Comparison of ENCODE assay signal across 22 mouse cellular contexts in genomic region chr9:76868633-76869032, GRCm38 (mm10).
A peak's percentile ranks its signal among the peaks of the same experiment; 100 is the strongest.
DNase-seq lines count a peak whose midpoint lies in the region; ATAC-seq lines count a peak whose summit lies in the region.
"Had no signal": no experiment of that assay in that cellular context is flagged by ENCODE, and none has a peak within 500 bp of the region (broad histone marks: within the 10 kb centered on the region; RNA-seq: fewer than 3 reads in every experiment).

No protein-coding gene starts in this region.

- H3K36me3 ChIP-seq in hindbrain, embryonic 14.5 days (replicated peaks; ENCODE audit: control insufficient read depth, insufficient read depth): no peaks in the 10 kb centered on the region
- H3K36me3 ChIP-seq: G1E had no signal

- no peak overlapping the region for H3K4me2 ChIP-seq in hindbrain, embryonic 14.5 days (replicated peaks)

- no peak overlapping the region for H3K27ac ChIP-seq in hindbrain, embryonic 14.5 days

- no peaks in the 10 kb centered on the region for H3K4me1 ChIP-seq in hindbrain, embryonic 14.5 days (replicated peaks; ENCODE audit: control insufficient read depth, insufficient read depth, low read length)

- 83% methylated on average over 1 of the region's 1 CpGs for WGBS in hindbrain, embryonic 14.5 days

- H3K4me3 ChIP-seq in hindbrain, embryonic 14.5 days (replicated peaks; ENCODE audit: low read length): no peak overlapping the region

- ATAC-seq in granulocyte monocyte progenitor cell, adult 5-6 weeks (replicated peaks; ENCODE audit: poor library complexity, severe bottlenecking): peak; percentile 56
- ATAC-seq in megakaryocyte, adult 5-6 weeks (ENCODE audit: poor library complexity, severe bottlenecking): peak; percentile 81
- ATAC-seq in megakaryocyte progenitor cell, adult 5-6 weeks (replicated peaks; ENCODE audit: poor library complexity): peak; percentile 57
- 0 out of 2 replicates have a peak, but pooled peaks have one; percentile 30 for ATAC-seq in neutrophil, adult 5-6 weeks (ENCODE audit: extremely low read depth, insufficient number of reproducible peaks, low FRiP score, poor library complexity, severe bottlenecking)
- no peak for ATAC-seq in hindbrain, embryonic 14.5 days (ENCODE audit: low FRiP score)
- ATAC-seq: activated CD4-positive, CD25-positive, alpha-beta regulatory T cell, adult 4 months; CD4-positive, CD25-positive, alpha-beta regulatory T cell, adult 4 months; Patski had no signal

- DNase-seq in embryo, embryonic 10 days (ENCODE audit: low spot score): no peak
- no peak for DNase-seq in gastrocnemius, postnatal 4 days (ENCODE audit: low spot score in 2 of 2)
- no peak for DNase-seq in gastrocnemius, postnatal 10 days
- no peak for DNase-seq in hindbrain, embryonic 14.5 days (ENCODE audit: low spot score)
- DNase-seq: adrenal gland, adult 2 months; adrenal gland, adult 8-10 months; adrenal gland, postnatal 10 days; adrenal gland, postnatal 14 days; adrenal gland, postnatal 25 days; adrenal gland, postnatal 36 days; B cell, adult 2 months; cerebellum, adult 11 months; cerebellum, adult 11-12 months had no signal

- no peaks in the 10 kb centered on the region for H3K9me3 ChIP-seq in hindbrain, embryonic 14.5 days (ENCODE audit: control insufficient read depth, low read length)
- H3K9me3 ChIP-seq: G1E had no signal

- no peaks in the 10 kb centered on the region for H3K27me3 ChIP-seq in hindbrain, embryonic 14.5 days (ENCODE audit: control insufficient read depth, insufficient read depth, low read length)
- H3K27me3 ChIP-seq: CH12.LX, Patski had no signal

- H3K9ac ChIP-seq in hindbrain, embryonic 14.5 days: no peak overlapping the region
